Mouse (Mus musculus) limb, embryonic 10.5 days (tissue): Measurements from ENCODE around the gene Hnrnpu. TPM values are rescaled to one million over a fixed set of nuclear protein-coding genes. Genes with fewer than 3 reads are reported as not detected.
A peak's percentile ranks its signal among the peaks of the same experiment; 100 is the strongest.
"Not testable (repeated sequence)": the region's sequence is repeated elsewhere in the genome, so short reads cannot be mapped to it uniquely, and the experiment has no call there.

Experiments
- DNase-seq: peaks from one replicate; pipeline ENCODE4 v3.0.0-alpha.2; 2017; ENCODE audit warnings: low spot score
- H3K27ac ChIP-seq: fragments of 300-500 bp; sonication (generic); 2 replicates; pipeline ENCODE4 v1.5.1; 2016; ENCODE audit warnings: mild to moderate bottlenecking
- H3K27me3 ChIP-seq: fragments of 300-500 bp; sonication (generic); 2 replicates; pipeline ENCODE4 v1.6.1; 2016; ENCODE audit warnings: low read depth, mild to moderate bottlenecking; ENCODE audit not compliant: poor library complexity, severe bottlenecking
- H3K36me3 ChIP-seq: fragments of 300-500 bp; sonication (generic); 2 replicates; pipeline ENCODE4 v1.6.1; 2016; ENCODE audit warnings: mild to moderate bottlenecking, moderate library complexity
- H3K4me1 ChIP-seq: fragments of 300-500 bp; sonication (generic); 2 replicates; pipeline ENCODE4 v1.6.1; 2016
- H3K4me3 ChIP-seq: fragments of 300-500 bp; sonication (generic); 2 replicates; pipeline ENCODE4 v1.5.1; 2016; ENCODE audit warnings: mild to moderate bottlenecking, moderate library complexity
- H3K9me3 ChIP-seq: fragments of 300-500 bp; sonication (generic); replicated peaks from 2 replicates; pipeline ENCODE4 v1.6.1; 2016; ENCODE audit warnings: mild to moderate bottlenecking
- WGBS: fragments of 180-500 bp; shearing (Covaris S2); methylation state at CpG from one replicate; pipeline ENCODE4 v1.1.7; 2016; 5-methylcytosine and 5-hydroxymethylcytosine counted together
- polyA plus RNA-seq: library from polyadenylated mRNA; unstranded; fragments of >200 nt; fragmentation: Nextera tagmentation; extraction: Ambion mirVana; gene quantifications from 2 replicates; pipeline ENCODE4 v1.2.1, GENCODE M21; 2016

Gene Hnrnpu
- polyA plus RNA-seq, 1 experiment from 2014 or later: 608 TPM

GRCm38 (mm10) chr1:178360264-178360663, 22.7 kb upstream of the Hnrnpu start:
- Histone ChIP-seq H3K4me3 (no peak overlapping the region), H3K4me1 (no peaks in the 10 kb centered on the region), H3K27ac (no peak overlapping the region), H3K27me3 (no peaks in the 10 kb centered on the region), H3K9me3 (no peaks in the 10 kb centered on the region), H3K36me3 (no peaks in the 10 kb centered on the region)
- 83% methylated on average over 11 of the region's 11 CpGs for WGBS
- DNase-seq: no peak

GRCm38 (mm10) chr1:178357776-178358710, 20.4 kb upstream of the Hnrnpu start:
- H3K9me3 ChIP-seq: no peaks in the 10 kb centered on the region
- H3K27ac ChIP-seq: no peak overlapping the region
- H3K27me3 ChIP-seq: no peaks in the 10 kb centered on the region
- no peak for DNase-seq
- H3K4me3 ChIP-seq: no peak overlapping the region
- no peaks in the 10 kb centered on the region for H3K4me1 ChIP-seq
- 82% methylated on average over 12 of the region's 12 CpGs for WGBS
- no peaks in the 10 kb centered on the region for H3K36me3 ChIP-seq

DNA sequence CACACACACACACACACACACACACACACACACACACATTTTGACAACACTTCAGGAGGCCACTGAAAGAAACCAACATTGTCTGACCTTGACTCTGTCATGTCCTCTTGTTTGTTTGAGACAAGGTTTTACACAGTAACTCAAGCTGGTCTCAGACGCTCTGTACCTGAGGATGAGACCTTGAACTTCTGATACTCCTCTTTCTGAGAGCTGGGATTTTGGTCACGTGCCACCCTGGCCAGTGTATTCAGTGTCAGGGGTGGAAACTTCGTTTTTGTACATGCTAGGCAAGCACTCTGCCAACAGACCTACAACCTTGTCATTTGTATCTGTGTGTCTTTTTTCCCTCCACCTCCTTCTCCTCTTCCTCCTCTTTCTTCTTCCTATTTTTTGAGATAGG, 17.0 kb upstream of the Hnrnpu start:
- H3K27me3 ChIP-seq: no peaks in the 10 kb centered on the region
- DNase-seq: no peak
- H3K4me3 ChIP-seq: no peak overlapping the region
- 70% methylated on average over 3 of the region's 3 CpGs for WGBS
- H3K36me3 ChIP-seq: no peaks in the 10 kb centered on the region
- no peaks in the 10 kb centered on the region for H3K9me3 ChIP-seq
- no peak overlapping the region for H3K27ac ChIP-seq
- no peaks in the 10 kb centered on the region for H3K4me1 ChIP-seq

- Histone ChIP-seq H3K27ac (no peak overlapping the region), H3K4me1 (0 out of 2 replicates have a peak, but pooled peaks cover 7% of the 10 kb centered on the region), H3K36me3 (no peaks in the 10 kb centered on the region), H3K9me3 (no peaks in the 10 kb centered on the region), H3K27me3 (no peaks in the 10 kb centered on the region), H3K4me3 (no peak overlapping the region)
- DNase-seq: no peak
These were observed 14.0 kb upstream of the Hnrnpu start for GRCm38 (mm10) chr1:178351643-178352042.

DNA sequence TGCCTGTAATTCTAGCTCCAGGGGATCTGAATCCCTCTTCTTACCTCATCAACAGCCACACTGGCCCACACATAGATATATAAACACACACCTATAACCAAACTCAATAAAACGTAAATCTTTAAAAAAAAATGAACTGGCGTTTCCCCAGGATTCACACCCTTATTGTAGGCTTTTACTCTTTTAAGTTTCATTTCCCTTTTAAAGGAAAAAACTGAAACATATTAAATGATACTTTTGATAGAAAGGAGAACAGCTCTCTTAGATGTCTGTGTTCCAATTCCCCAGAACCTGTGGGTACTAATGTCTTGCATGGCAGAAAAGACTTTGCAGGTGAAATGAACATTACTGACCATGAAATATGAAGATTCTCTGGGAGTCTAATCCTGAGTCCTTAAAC, 13.2 kb upstream of the Hnrnpu start:
- no peak overlapping the region for H3K27ac ChIP-seq
- no peaks in the 10 kb centered on the region for H3K9me3 ChIP-seq
- no peak for DNase-seq
- 94% methylated on average over 2 of the region's 2 CpGs for WGBS
- 0 out of 2 replicates have a peak, but pooled peaks cover 7% of the 10 kb centered on the region for H3K4me1 ChIP-seq
- H3K36me3 ChIP-seq: no peaks in the 10 kb centered on the region
- H3K27me3 ChIP-seq: no peaks in the 10 kb centered on the region
- H3K4me3 ChIP-seq: no peak overlapping the region

DNA sequence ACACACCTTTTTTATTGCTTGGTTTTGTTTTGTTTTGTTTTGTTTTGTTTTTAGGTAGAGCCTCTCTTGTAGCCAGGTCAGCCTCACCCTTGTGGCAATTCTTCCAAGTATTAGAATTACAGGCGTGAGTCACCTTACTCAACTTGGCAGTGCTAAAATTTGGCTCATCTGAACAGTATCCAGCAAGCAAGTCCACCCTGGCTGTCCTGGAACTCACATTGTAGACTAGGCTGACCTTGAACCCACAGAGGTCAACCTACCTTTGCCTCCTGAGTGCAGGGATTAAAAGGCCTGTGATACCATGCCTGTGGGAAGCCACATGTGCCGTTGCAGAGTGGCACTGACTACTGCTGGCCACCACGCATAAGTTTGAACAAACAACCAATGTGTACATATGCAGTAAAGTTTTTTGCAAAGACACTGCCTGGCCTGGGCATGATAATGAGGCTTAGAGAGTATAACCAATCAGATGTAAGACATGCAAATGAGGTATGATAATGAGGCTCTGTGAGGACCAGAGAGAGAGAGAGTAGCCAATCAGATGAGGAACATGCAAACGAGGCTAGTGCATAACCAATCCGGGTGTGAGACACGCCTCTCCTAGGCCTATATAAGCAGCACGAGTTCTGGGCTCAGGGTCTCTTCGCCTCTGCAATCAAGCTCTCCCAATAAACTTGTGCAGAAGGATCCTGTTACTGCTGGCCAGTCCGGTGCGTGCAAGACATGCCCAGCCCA, 6.6 kb upstream of the Hnrnpu start:
- 92% methylated on average over 10 of the region's 10 CpGs for WGBS
- not testable (repeated sequence) for H3K36me3 ChIP-seq

GRCm38 (mm10) chr1:178342612-178343011, 5.0 kb upstream of the Hnrnpu start:
- no peaks in the 10 kb centered on the region for H3K9me3 ChIP-seq
- 85% methylated on average over 5 of the region's 5 CpGs for WGBS
- DNase-seq: no peak
- H3K27me3 ChIP-seq: no peaks in the 10 kb centered on the region
- H3K4me1 ChIP-seq: peaks cover 10% of the 10 kb centered on the region; the same call in 1 of the 2 replicates
- H3K4me3 ChIP-seq: no peak overlapping the region
- H3K36me3 ChIP-seq: no peaks in the 10 kb centered on the region
- no peak overlapping the region for H3K27ac ChIP-seq

More for the DNA sequence above, 6.6 kb upstream of the Hnrnpu start:
- not testable (repeated sequence) for H3K27ac ChIP-seq, H3K27me3 ChIP-seq, DNase-seq, H3K4me1 ChIP-seq, H3K9me3 ChIP-seq, H3K4me3 ChIP-seq

- Histone ChIP-seq H3K4me1 (peaks cover 5% of the 10 kb centered on the region; the same call in 1 of the 2 replicates), H3K27me3 (no peaks in the 10 kb centered on the region), H3K4me3 (no peak overlapping the region), H3K9me3 (no peaks in the 10 kb centered on the region), H3K36me3 (no peaks in the 10 kb centered on the region), H3K27ac (no peak overlapping the region)
- DNase-seq: no peak
- 82% methylated on average over 1 of the region's 1 CpGs for WGBS
These were observed 4.5 kb upstream of the Hnrnpu start for GRCm38 (mm10) chr1:178342063-178342462.

GRCm38 (mm10) chr1:178341435-178341834, 3.8 kb upstream of the Hnrnpu start:
- H3K9me3 ChIP-seq: no peaks in the 10 kb centered on the region
- WGBS: 88% methylated on average over 3 of the region's 3 CpGs
- H3K4me3 ChIP-seq: no peak overlapping the region
- no peaks in the 10 kb centered on the region for H3K27me3 ChIP-seq
- H3K27ac ChIP-seq: no peak overlapping the region
- peaks cover 5% of the 10 kb centered on the region; the same call in 1 of the 2 replicates for H3K4me1 ChIP-seq
- no peak for DNase-seq
- H3K36me3 ChIP-seq: no peaks in the 10 kb centered on the region

DNA sequence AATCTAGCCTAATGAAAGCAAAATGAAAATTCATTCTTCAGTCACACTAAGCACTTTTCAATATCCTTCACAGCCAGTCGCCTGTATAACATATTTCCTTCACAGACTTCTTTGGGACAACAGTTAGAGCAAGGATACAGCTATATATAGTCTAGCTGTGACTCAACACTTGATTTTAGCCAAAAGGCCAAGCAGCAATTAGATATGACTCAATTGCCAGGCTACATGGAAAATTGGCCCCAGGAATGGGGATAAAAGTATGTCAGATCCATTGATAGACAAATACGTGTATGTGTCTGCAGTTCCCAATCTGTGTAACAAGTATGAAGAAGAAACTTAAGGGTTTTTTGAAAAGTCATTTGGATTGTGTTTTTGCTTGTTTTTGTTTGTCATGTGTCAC, 2.6 kb upstream of the Hnrnpu start:
- no peak overlapping the region for H3K4me3 ChIP-seq
- 90% methylated on average over 2 of the region's 2 CpGs for WGBS
- no peaks in the 10 kb centered on the region for H3K27me3 ChIP-seq
- no peak overlapping the region for H3K27ac ChIP-seq
- no peak for DNase-seq
- peaks cover 8% of the 10 kb centered on the region for H3K36me3 ChIP-seq
- no peaks in the 10 kb centered on the region for H3K9me3 ChIP-seq
- H3K4me1 ChIP-seq: peaks cover 5% of the 10 kb centered on the region; the same call in 1 of the 2 replicates

- H3K4me1 ChIP-seq: peaks cover 14% of the 10 kb centered on the region
- peak overlapping the region; percentile 100 for H3K4me3 ChIP-seq
- H3K27me3 ChIP-seq: no peaks in the 10 kb centered on the region
- peak; percentile 52 for DNase-seq
- no peaks in the 10 kb centered on the region for H3K9me3 ChIP-seq
- H3K27ac ChIP-seq: peak overlapping the region; percentile 100
- 8% methylated on average over 6 of the region's 6 CpGs for WGBS
- H3K36me3 ChIP-seq: peaks cover 28% of the 10 kb centered on the region
These were observed 683 bp upstream of the Hnrnpu start for GRCm38 (mm10) chr1:178338318-178338641.

DNA sequence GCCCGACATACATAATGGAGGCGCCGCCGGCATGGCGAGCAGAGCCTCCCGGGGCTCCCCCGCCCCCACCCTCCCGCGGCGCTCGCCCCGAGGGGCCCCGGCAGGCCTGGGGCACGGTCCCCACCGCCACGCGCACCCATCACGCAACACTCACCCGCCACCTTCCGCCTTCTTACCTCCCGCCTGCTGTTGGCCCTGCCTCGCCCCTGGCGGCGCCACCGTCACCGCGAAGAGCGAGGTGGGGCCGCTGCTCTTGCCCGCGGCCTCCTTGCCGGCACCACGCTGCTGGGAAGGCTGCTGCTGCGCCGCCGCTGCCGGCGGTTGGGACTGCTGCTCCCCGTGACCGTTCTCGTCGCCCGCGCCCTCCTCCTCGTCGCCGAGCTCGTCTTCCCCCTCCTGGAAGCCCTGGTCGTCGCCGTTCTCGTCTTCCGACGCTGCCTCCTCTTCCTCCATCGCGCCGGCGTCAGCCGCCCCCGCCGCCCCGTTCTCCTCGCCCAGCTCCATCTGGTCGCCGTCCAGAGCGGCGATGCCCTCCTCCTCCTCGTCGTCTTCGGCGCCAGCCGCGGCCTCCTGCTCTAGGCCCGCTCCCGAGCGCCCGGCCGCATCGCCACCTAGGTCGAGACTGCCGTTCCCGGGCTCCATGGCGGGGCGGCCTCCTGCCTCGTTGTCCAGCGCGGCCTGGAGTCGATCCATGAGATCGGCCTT, 668 bp downstream of the Hnrnpu start:
- under 1% methylated on average over 88 of the region's 89 CpGs for WGBS
- H3K27ac ChIP-seq: peak overlapping the region; percentile 100
- no peaks in the 10 kb centered on the region for H3K27me3 ChIP-seq
- no peaks in the 10 kb centered on the region for H3K9me3 ChIP-seq
- peaks cover 41% of the 10 kb centered on the region for H3K36me3 ChIP-seq
- H3K4me1 ChIP-seq: peaks cover 17% of the 10 kb centered on the region
- H3K4me3 ChIP-seq: peak overlapping the region; percentile 100
- DNase-seq: no peak
